Mouse (Mus musculus): ENCODE data around the gene Bicc1. TPM values are rescaled to one million over a fixed set of nuclear protein-coding genes. Genes with fewer than 3 reads are reported as not detected.

Gene Bicc1
- polyA plus RNA-seq, 1 experiment from 2014 or later: 6.4 TPM

GRCm38 (mm10) chr10:71194713-71195112, 35.2 kb upstream of the Bicc1 start:
- WGBS: 79% methylated on average over 7 of the region's 7 CpGs
- H3K27me3 ChIP-seq (replicated peaks; ENCODE audit: control insufficient read depth, insufficient read depth, low read length): no peaks in the 10 kb centered on the region
- H3K36me3 ChIP-seq (ENCODE audit: control insufficient read depth, insufficient read depth): no peaks in the 10 kb centered on the region
- no peaks in the 10 kb centered on the region for H3K9me3 ChIP-seq (ENCODE audit: control insufficient read depth)
- H3K4me2 ChIP-seq (replicated peaks; ENCODE audit: low read depth): no peak overlapping the region
- H3K27ac ChIP-seq (ENCODE audit: low read depth, low read length): no peak overlapping the region
- H3K4me3 ChIP-seq (ENCODE audit: low read depth, low read length): no peak overlapping the region
- no peak for ATAC-seq
- H3K4me1 ChIP-seq (replicated peaks; ENCODE audit: control insufficient read depth, insufficient read depth, low read length): no peaks in the 10 kb centered on the region
- no peak overlapping the region for H3K9ac ChIP-seq (ENCODE audit: low read depth, low read length)
- no peak for TF ChIP-seq CTCF (IDR thresholded peaks at IDR 0.05; ENCODE audit: low read depth)

- H3K36me3 ChIP-seq (ENCODE audit: control insufficient read depth, insufficient read depth): no peaks in the 10 kb centered on the region
- no peak overlapping the region for H3K9ac ChIP-seq (ENCODE audit: low read depth, low read length)
- ATAC-seq: 0 out of 2 replicates have a peak, but pooled peaks have one; percentile 16
- TF ChIP-seq CTCF (IDR thresholded peaks at IDR 0.05; ENCODE audit: low read depth): no peak
- no peaks in the 10 kb centered on the region for H3K4me1 ChIP-seq (replicated peaks; ENCODE audit: control insufficient read depth, insufficient read depth, low read length)
- H3K4me2 ChIP-seq (replicated peaks; ENCODE audit: low read depth): no peak overlapping the region
- no peak overlapping the region for H3K27ac ChIP-seq (ENCODE audit: low read depth, low read length)
- H3K27me3 ChIP-seq (replicated peaks; ENCODE audit: control insufficient read depth, insufficient read depth, low read length): no peaks in the 10 kb centered on the region
- no peak overlapping the region for H3K4me3 ChIP-seq (ENCODE audit: low read depth, low read length)
- H3K9me3 ChIP-seq (ENCODE audit: control insufficient read depth): no peaks in the 10 kb centered on the region
- 42% methylated on average over 7 of the region's 7 CpGs for WGBS
These were observed 33.8 kb upstream of the Bicc1 start for GRCm38 (mm10) chr10:71193319-71193718.

DNA sequence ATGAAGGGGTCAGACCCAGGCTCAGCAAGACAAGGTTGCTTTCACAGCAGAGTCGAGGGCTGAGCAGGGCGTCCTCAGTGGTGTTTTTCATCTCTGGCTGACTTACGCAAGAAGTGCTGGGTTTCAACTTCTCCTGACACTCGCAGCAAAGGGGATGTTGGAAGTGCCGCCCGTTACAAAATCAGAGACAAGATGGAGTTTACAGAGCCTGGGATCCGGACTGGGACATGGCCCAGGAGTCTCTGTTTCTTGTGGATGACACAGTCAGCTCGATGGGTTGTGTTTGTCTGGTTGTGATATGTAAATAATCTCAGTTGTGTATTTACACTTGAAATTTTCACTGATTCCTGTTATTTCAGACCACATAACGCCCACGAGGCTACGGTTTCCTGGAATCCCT, 33.4 kb upstream of the Bicc1 start:
- no peaks in the 10 kb centered on the region for H3K9me3 ChIP-seq (ENCODE audit: control insufficient read depth)
- TF ChIP-seq CTCF (IDR thresholded peaks at IDR 0.05; ENCODE audit: low read depth): no peak
- no peak overlapping the region for H3K9ac ChIP-seq (ENCODE audit: low read depth, low read length)
- no peak overlapping the region for H3K4me2 ChIP-seq (replicated peaks; ENCODE audit: low read depth)
- 64% methylated on average over 11 of the region's 11 CpGs for WGBS
- no peak overlapping the region for H3K27ac ChIP-seq (ENCODE audit: low read depth, low read length)
- ATAC-seq: no peak
- H3K36me3 ChIP-seq (ENCODE audit: control insufficient read depth, insufficient read depth): no peaks in the 10 kb centered on the region
- no peaks in the 10 kb centered on the region for H3K4me1 ChIP-seq (replicated peaks; ENCODE audit: control insufficient read depth, insufficient read depth, low read length)
- H3K4me3 ChIP-seq (ENCODE audit: low read depth, low read length): no peak overlapping the region
- no peaks in the 10 kb centered on the region for H3K27me3 ChIP-seq (replicated peaks; ENCODE audit: control insufficient read depth, insufficient read depth, low read length)

- Histone ChIP-seq H3K9me3 (ENCODE audit: control insufficient read depth) (no peaks in the 10 kb centered on the region), H3K4me1 (replicated peaks; ENCODE audit: control insufficient read depth, insufficient read depth, low read length) (no peaks in the 10 kb centered on the region), H3K27ac (ENCODE audit: low read depth, low read length) (no peak overlapping the region), H3K4me3 (ENCODE audit: low read depth, low read length) (no peak overlapping the region), H3K36me3 (ENCODE audit: control insufficient read depth, insufficient read depth) (no peaks in the 10 kb centered on the region), H3K27me3 (replicated peaks; ENCODE audit: control insufficient read depth, insufficient read depth, low read length) (no peaks in the 10 kb centered on the region), H3K9ac (ENCODE audit: low read depth, low read length) (no peak overlapping the region), H3K4me2 (replicated peaks; ENCODE audit: low read depth) (no peak overlapping the region)
- no peak for ATAC-seq
- no peak for TF ChIP-seq CTCF (IDR thresholded peaks at IDR 0.05; ENCODE audit: low read depth)
- 83% methylated on average over 4 of the region's 4 CpGs for WGBS
These were observed 29.2 kb upstream of the Bicc1 start for GRCm38 (mm10) chr10:71188681-71189080.

DNA sequence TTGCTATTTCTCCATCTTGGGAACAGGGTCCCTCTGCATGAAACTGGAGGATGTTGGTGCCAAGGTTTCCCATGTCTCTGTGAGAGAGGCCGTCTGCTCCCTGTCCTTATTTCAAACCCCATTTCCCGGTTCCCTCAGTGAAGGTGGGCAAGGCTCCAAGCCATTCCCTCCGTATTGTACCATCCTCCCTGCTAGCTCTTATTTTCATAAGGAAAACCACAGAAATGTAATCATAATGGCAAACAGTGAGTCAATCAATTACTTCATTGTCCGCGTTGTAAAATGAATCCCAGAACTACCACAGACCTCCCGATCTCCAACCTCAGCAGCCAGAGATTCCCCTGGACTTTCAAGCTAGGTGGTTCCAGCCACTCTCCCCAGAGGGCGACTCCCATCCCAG, 25.6 kb upstream of the Bicc1 start:
- Histone ChIP-seq H3K4me3 (ENCODE audit: low read depth, low read length) (no peak overlapping the region), H3K4me2 (replicated peaks; ENCODE audit: low read depth) (no peak overlapping the region), H3K9me3 (ENCODE audit: control insufficient read depth) (no peaks in the 10 kb centered on the region), H3K4me1 (replicated peaks; ENCODE audit: control insufficient read depth, insufficient read depth, low read length) (no peaks in the 10 kb centered on the region), H3K27ac (ENCODE audit: low read depth, low read length) (no peak overlapping the region), H3K27me3 (replicated peaks; ENCODE audit: control insufficient read depth, insufficient read depth, low read length) (no peaks in the 10 kb centered on the region), H3K36me3 (ENCODE audit: control insufficient read depth, insufficient read depth) (no peaks in the 10 kb centered on the region), H3K9ac (ENCODE audit: low read depth, low read length) (no peak overlapping the region)
- 71% methylated on average over 7 of the region's 7 CpGs for WGBS
- no peak for TF ChIP-seq CTCF (IDR thresholded peaks at IDR 0.05; ENCODE audit: low read depth)
- no peak for ATAC-seq

GRCm38 (mm10) chr10:71183339-71184031, 24.0 kb upstream of the Bicc1 start:
- H3K4me1 ChIP-seq (replicated peaks; ENCODE audit: control insufficient read depth, insufficient read depth, low read length): no peaks in the 10 kb centered on the region
- no peak for TF ChIP-seq CTCF (IDR thresholded peaks at IDR 0.05; ENCODE audit: low read depth)
- H3K36me3 ChIP-seq (ENCODE audit: control insufficient read depth, insufficient read depth): no peaks in the 10 kb centered on the region
- no peak overlapping the region for H3K9ac ChIP-seq (ENCODE audit: low read depth, low read length)
- ATAC-seq: no peak
- H3K4me2 ChIP-seq (replicated peaks; ENCODE audit: low read depth): no peak overlapping the region
- no peaks in the 10 kb centered on the region for H3K9me3 ChIP-seq (ENCODE audit: control insufficient read depth)
- H3K27me3 ChIP-seq (replicated peaks; ENCODE audit: control insufficient read depth, insufficient read depth, low read length): no peaks in the 10 kb centered on the region
- no peak overlapping the region for H3K27ac ChIP-seq (ENCODE audit: low read depth, low read length)
- no peak overlapping the region for H3K4me3 ChIP-seq (ENCODE audit: low read depth, low read length)
- WGBS: 23% methylated on average over 7 of the region's 7 CpGs

Data from intestine, postnatal 0 days (tissue).